Mouse (Mus musculus) cortical plate, adult 2 months (tissue): ENCODE results near the gene Gps2.

Experiments used
- CTCF ChIP-seq: fragments of 200-500 bp; IDR thresholded peaks from 2 replicates; pipeline ENCODE4 v1.5.1; 2011; ENCODE audit warnings: mild to moderate bottlenecking, control low read depth, low read length; ENCODE audit not compliant: insufficient read depth; ENCODE audit errors: extremely low read depth
- POLR2A ChIP-seq: fragments of 200-500 bp; IDR thresholded peaks from 2 replicates; pipeline ENCODE4 v1.6.1; 2011; ENCODE audit warnings: mild to moderate bottlenecking, low read length, control low read depth; ENCODE audit not compliant: insufficient read depth; ENCODE audit errors: extremely low read depth

DNA sequence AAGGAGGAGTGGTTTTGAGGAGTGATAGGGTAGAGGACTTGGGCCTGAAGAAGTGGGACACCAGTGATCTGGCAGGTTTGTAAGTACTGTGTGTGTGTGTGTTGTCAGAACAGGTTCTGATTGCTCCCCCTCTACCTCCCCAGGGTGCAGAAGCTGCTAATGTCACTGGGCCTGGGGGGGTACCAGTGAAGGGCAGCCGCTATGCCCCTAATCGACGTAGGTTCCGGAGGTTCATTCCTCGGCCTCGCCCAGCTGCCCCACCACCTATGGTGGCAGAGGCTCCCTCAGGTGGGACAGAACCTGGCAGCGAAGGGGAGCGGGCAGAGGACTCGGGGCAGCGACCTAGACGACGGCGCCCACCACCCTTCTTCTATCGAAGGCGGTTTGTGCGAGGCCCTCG, 26.0 kb downstream of the Gps2 start:
- TF ChIP-seq POLR2A (no peak), CTCF (no peak)
